Mouse (Mus musculus): ENCODE data around the gene Gm2897. TPM values are rescaled to one million over a fixed set of nuclear protein-coding genes. Genes with fewer than 3 reads are reported as not detected.
"Not testable (repeated sequence)": the region's sequence is repeated elsewhere in the genome, so short reads cannot be mapped to it uniquely, and the experiment has no call there.

The Gm2897 gene
- under 1 TPM in 1 of 2 experiments, not detected in 1; 0.15 TPM for total RNA-seq (2021)
- long read RNA-seq, experiment 1 = 0 reads
- long read RNA-seq, experiment 2 = 0 reads

GRCm38 (mm10) chr14:3048727-3049512 is at the start of gene Gm2897:
Gene Gm2897, plus strand, starts transcription at chr14:3049285.
- peak; percentile 3 to 29 for DNase-seq

GRCm38 (mm10) chr14:3029702-3030101 is 19.4 kb upstream of the Gm2897 start, which contains the start of gene Gm2888:
Gene Gm2888, plus strand, starts transcription at chr14:3030002.
- not testable (repeated sequence) for DNase-seq

- DNase-seq = peak in 1 of 2 experiments; percentile 17
Observed at GRCm38 (mm10) chr14:3049513-3049800, 372 bp downstream of the Gm2897 start.

- DNase-seq = peak in 1 of 2 experiments; percentile 5
Observed at GRCm38 (mm10) chr14:3050087-3050486, 1.0 kb downstream of the Gm2897 start.

- DNase-seq = peak; percentile 0 to 4
Observed at GRCm38 (mm10) chr14:3116051-3116450, 67.0 kb downstream of the Gm2897 start.

Other genes with a start within 250 kb of the Gm2897 start
- gene Gm2888, start 19.3 kb upstream of the Gm2897 start, total RNA-seq (2021) = not detected
- not detected for gene Gm10340, start 84.7 kb downstream of the Gm2897 start, total RNA-seq (2021)
- not detected for gene Gm5795, start 139.0 kb downstream of the Gm2897 start, total RNA-seq (2021)
- under 1 TPM; 0.36 to 0.50 TPM for gene D830030K20Rik, start 159.2 kb downstream of the Gm2897 start, total RNA-seq (2021)